Mouse (Mus musculus) bone marrow, adult 2 months (tissue): ENCODE data around the gene Rpl4. TPM values are rescaled to one million over a fixed set of nuclear protein-coding genes. Genes with fewer than 3 reads are reported as not detected.
"Not testable (repeated sequence)": the region's sequence is repeated elsewhere in the genome, so short reads cannot be mapped to it uniquely, and the experiment has no call there.

Experiments
- H3K27ac ChIP-seq: fragments of 200-500 bp; 2 replicates; pipeline ENCODE4 v1.5.1; 2012; ENCODE audit warnings: low read depth, mild to moderate bottlenecking, control low read depth, inconsistent platforms, low read length; ENCODE audit not compliant: control insufficient read depth, poor library complexity, insufficient read depth
- H3K4me1 ChIP-seq: fragments of 200-500 bp; 2 replicates; pipeline ENCODE4 v1.6.1; 2011; ENCODE audit warnings: low read length; ENCODE audit not compliant: control insufficient read depth, insufficient read depth
- H3K4me3 ChIP-seq: fragments of 200-500 bp; replicated peaks from 2 replicates; pipeline ENCODE3; 2011; ENCODE audit warnings: mild to moderate bottlenecking, low read depth, low read length, control low read depth; ENCODE audit not compliant: control insufficient read depth
- CTCF ChIP-seq: fragments of 200-500 bp; IDR thresholded peaks from 2 replicates; pipeline ENCODE4 v1.5.1; 2011; ENCODE audit warnings: low read length, control low read depth; ENCODE audit not compliant: control insufficient read depth, insufficient read depth
- POLR2A ChIP-seq: fragments of 200-500 bp; IDR thresholded peaks from 2 replicates; pipeline ENCODE4 v1.6.1; 2011; ENCODE audit warnings: low read depth, mild to moderate bottlenecking, control low read depth, low read length, borderline replicate concordance; ENCODE audit not compliant: control insufficient read depth
- WGBS: fragments of 180-500 bp; shearing (Covaris S2); methylation state at CpG from one replicate; pipeline ENCODE4 v1.1.7; 2018; 5-methylcytosine and 5-hydroxymethylcytosine counted together
- polyA plus RNA-seq: library from polyadenylated mRNA; stranded (reverse); fragments of >200 nt; gene quantifications from 2 replicates; pipeline ENCODE4 v1.2.4, GENCODE M21; 2011; ENCODE audit warnings: low replicate concordance; ENCODE audit not compliant: missing spikeins, insufficient read depth, insufficient read length

Gene Rpl4
- polyA plus RNA-seq: 628 and 1,066 TPM in 2 replicates

DNA sequence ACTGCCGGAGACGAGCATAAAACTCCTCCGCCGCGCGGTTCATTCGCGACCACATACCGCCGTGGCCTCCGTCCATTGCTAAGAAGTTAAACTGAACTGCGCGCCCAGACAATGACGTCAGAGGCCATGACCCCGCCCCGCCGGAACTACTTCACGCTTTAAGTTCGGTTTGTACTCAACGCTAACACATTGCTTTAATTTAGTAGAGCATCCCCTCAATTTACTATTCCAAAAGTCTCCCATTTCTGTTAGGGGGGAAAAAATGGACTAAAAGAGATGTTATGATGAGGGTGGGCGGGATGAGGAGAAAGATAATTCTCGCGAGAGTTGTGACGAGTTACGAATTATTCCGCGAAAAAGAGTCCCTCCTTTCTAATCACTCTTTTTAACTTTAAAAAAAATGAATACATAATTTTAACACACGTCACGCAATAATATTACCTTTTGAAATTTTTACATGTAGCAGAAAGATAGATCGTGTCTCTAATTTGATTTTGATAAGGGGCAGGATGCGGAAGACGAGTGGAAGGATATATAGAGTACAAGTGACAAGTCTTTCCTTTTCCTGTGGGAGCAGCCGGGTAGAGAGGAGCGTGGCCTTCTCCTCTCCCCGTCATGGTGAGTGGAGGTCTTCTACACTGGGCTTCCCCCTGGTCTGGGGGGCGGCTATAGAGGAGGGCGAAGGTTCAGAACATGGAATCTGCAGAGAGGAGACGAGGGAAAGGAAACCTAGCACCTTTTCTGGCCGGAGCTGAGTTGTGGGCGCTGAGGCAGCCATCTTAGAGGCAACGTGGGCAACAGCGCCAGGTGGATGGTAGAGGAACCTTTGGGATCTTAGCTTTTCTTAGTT, at the start of gene Rpl4, which contains the start of gene Zwilch:
Gene Rpl4 (plus strand): TSS at position 560 of the 850 bp plus-strand sequence.
Gene Zwilch (minus strand): TSS at position 289 of the 850 bp plus-strand sequence.
- H3K4me1 ChIP-seq: no peaks in the 10 kb centered on the region; the same call in 1 of the 2 replicates
- H3K27ac ChIP-seq: peak within 1 kb of the TSS; percentile 55
- under 1% methylated on average over 42 of the region's 42 CpGs for WGBS
- TF ChIP-seq CTCF (no peak), POLR2A (peak; percentile 87)
- H3K4me3 ChIP-seq: peak within 1 kb of the TSS; percentile 92

DNA sequence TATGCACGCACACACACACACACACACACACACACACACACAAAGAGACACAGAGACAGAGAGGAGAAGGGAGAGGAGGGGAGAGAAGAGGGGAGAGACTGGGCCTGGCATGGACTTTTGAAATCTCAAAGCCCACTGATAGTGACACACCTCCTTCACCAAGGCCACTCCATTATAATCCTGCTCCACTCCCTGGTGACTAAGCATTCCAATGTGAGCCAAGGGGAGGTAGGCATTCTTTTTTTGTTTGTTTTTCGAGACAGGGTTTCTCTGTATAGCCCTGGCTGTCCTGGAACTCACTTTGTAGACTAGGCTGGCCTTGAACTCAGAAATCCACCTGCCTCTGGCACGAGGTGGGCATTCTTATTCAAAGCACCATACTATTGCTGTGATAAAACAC, 48.3 kb upstream of the Rpl4 start:
- WGBS: 74% methylated on average over 3 of the region's 3 CpGs
- H3K4me3 ChIP-seq, H3K27ac ChIP-seq, H3K4me1 ChIP-seq: not testable (repeated sequence)

DNA sequence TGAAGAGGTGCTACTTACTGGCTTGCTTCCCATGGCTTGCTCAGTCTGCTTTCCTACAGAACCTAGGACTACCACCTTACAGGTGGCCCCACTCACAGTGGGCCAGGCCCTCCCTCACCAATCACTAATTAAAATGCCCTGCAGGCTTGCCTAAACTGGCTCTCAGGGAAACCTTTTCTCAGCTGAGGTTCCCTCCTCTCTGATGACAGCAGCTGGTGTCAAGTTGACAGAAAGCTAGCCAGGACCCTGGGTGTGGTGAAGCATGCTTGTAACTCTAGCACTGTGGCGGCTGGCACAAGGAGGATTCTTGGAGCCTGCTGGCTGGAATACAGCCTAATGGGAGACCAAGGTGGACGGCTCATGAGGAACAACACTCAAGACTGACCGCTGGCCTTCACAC, 47.9 kb upstream of the Rpl4 start:
- TF ChIP-seq POLR2A (no peak), CTCF (no peak)
- Histone ChIP-seq H3K4me1 (no peaks in the 10 kb centered on the region), H3K27ac (no peak overlapping the region), H3K4me3 (no peak overlapping the region)
- 85% methylated on average over 3 of the region's 3 CpGs for WGBS

DNA sequence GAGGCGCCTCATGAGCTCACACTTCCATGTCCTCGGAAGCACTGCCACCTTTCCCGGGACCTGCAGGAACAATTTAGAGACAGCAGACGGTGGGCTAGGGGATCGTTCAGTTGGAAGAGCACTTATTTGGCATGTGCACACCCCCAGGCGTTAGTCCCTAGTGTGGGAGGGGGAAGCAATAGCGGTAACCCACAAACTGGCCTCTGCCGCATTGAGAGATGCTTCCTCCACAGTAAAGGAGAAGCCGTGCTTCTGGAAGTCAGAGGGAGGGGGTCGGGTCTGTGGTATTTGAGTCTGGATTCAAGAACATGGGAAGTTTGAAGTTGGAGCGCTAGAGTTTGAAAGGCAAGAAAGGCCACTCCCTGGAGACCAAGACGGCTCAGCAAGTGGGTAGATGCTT, 47.1 kb upstream of the Rpl4 start:
- Histone ChIP-seq H3K4me3 (no peak overlapping the region), H3K27ac (no peak overlapping the region), H3K4me1 (no peaks in the 10 kb centered on the region)
- 24% methylated on average over 12 of the region's 12 CpGs for WGBS
- TF ChIP-seq CTCF (no peak), POLR2A (no peak)

DNA sequence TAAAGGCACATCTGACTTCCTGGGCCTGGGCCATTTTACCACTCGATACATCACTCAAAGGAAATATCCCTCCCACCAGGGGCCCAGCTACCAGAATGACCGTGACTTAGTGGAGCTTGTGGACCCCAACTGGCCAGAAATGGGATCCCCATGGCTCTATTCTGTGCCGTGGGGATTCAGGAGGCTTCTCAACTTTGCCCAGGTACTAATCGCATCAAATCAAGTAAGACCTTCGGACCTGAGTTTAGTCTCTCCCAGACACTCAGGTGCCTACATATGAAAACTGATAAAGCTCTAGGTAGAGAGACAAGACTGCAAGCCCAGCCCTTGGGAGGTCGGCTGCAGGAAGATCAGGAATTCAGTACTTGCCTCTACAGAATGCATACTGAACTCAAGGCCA, 41.6 kb upstream of the Rpl4 start:
- Histone ChIP-seq H3K4me1 (no peaks in the 10 kb centered on the region), H3K27ac (no peak overlapping the region), H3K4me3 (no peak overlapping the region)
- 87% methylated on average over 6 of the region's 6 CpGs for WGBS
- TF ChIP-seq CTCF (no peak), POLR2A (no peak)

DNA sequence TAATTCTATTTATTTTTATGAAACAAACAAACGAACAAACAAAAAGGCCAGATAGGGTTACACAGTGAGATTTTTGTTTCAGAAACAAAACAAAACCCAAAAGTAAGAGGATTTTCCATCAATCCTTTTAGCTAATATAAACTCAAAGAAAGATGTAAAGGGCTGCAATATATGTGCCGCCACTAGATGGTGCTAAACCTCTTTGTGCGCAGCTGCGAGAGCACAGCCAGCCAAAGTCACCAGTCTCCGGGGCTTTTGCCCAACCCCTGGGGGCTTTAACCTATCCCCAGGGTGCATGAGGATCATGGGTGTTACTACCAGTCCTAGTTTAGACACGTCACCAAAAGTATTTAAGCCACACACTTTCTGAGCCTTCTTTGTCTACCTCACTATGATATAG, 34.3 kb upstream of the Rpl4 start:
- WGBS: 3% methylated on average over 6 of the region's 6 CpGs
- not testable (repeated sequence) for H3K4me3 ChIP-seq, H3K27ac ChIP-seq, H3K4me1 ChIP-seq
- TF ChIP-seq CTCF: peak; percentile 60

DNA sequence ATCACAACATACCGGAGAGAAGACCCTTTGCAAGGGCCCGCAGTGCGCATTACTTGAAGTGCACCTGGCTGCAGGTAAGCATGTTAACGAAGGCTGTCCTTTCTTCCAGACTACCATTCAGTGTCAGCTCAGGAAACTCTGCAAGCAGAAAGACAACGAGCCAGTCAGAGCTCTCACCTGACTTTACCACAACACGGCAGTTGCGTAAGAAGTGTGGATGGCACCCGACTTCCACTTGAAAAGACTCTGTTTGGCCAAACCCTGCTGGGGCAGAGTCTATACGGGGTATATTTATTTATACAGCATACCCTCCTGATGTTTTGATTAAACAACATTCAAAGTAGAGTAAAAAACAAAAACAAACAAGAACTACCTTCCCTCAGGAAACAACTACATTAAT, 33.3 kb upstream of the Rpl4 start:
- Histone ChIP-seq H3K27ac (no peak overlapping the region), H3K4me1 (no peaks in the 10 kb centered on the region), H3K4me3 (no peak overlapping the region)
- no peak for TF ChIP-seq CTCF
- TF ChIP-seq POLR2A: no peak
- WGBS: 49% methylated on average over 9 of the region's 9 CpGs

DNA sequence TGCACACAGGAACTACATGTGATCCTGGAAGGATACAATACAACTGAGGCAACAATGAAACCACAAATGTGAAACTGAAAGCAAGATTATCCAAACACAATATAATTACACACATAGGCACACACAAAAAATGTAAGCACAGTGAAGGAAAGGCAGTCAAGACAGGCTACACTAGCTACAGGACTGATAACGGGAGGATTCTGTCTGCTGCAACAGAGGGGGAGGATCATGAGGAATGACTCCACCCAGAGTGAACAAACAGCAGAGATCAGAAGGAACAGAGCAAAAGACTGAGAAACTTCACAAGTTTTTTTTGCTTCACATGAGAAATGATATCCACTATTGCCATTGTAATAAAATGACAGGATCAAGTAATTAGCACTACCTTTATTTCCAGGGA, 16.5 kb upstream of the Rpl4 start:
- 60% methylated on average over 1 of the region's 1 CpGs for WGBS
- Histone ChIP-seq H3K4me3 (no peak overlapping the region), H3K4me1 (no peaks in the 10 kb centered on the region), H3K27ac (no peak overlapping the region)
- TF ChIP-seq CTCF (no peak), POLR2A (no peak)

DNA sequence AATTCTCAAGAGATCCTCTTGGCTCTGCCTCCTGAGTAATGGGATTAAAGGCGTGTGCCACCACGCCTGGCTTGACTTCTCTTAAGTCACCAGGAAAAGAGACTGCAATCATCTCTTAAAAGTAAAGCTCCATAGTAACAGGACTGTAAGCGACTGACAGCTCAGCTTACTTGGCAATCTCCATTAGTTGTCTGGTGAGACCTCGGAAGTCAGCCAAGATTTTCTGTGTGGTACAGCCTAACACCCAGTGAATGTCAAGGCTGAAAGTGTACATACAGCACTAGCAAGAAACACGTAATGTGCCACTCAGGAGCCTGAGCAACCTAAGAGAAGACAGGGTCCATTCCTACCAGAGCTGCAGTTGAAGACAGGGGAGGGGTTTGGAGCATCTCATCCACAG, 12.7 kb upstream of the Rpl4 start:
- Histone ChIP-seq H3K4me3 (no peak overlapping the region), H3K27ac (no peak overlapping the region), H3K4me1 (no peaks in the 10 kb centered on the region)
- WGBS: 91% methylated on average over 5 of the region's 5 CpGs
- no peak for TF ChIP-seq POLR2A
- TF ChIP-seq CTCF: no peak

DNA sequence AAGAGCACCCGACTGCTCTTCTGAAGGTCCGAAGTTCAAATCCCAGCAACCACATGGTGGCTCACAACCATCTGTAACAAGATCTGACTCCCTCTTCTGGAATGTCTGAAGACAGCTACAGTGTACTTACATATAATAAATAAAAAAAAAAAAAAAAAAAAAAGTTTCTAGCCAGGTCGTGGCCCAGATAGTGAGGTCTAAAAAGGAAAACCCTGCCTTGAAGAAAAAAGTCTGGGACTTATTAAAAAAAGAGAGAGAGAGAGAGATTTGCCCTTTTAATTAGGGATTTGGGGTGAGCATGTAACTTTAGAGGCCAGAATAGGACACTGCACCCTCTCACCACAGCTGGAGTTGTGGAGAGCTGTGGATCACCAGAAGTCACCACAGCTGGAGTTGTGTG, 3.2 kb upstream of the Rpl4 start:
- not testable (repeated sequence) for H3K27ac ChIP-seq, H3K4me3 ChIP-seq, H3K4me1 ChIP-seq
- WGBS: 78% methylated on average over 3 of the region's 3 CpGs
